Mouse (Mus musculus) midbrain, embryonic 13.5 days (tissue): ENCODE data around the gene Ebf3. TPM values are rescaled to one million over a fixed set of nuclear protein-coding genes. Genes with fewer than 3 reads are reported as not detected.

Source experiments
- ATAC-seq: fragments of 200-750 bp; cut with Nextera tagmentation; 2 replicates; pipeline ENCODE4 v1.8.0; 2017; ENCODE audit warnings: mild to moderate bottlenecking, moderate TSS enrichment, moderate library complexity
- H3K27ac ChIP-seq: fragments of 300-500 bp; sonication (generic); 2 replicates; pipeline ENCODE4 v1.5.1; 2015; ENCODE audit warnings: inconsistent platforms, mild to moderate bottlenecking, moderate library complexity
- H3K27me3 ChIP-seq: fragments of 300-500 bp; sonication (generic); 2 replicates; pipeline ENCODE4 v1.6.1; 2015; ENCODE audit warnings: mild to moderate bottlenecking, inconsistent platforms
- H3K36me3 ChIP-seq: fragments of 300-500 bp; sonication (generic); 2 replicates; pipeline ENCODE4 v1.6.1; 2015; ENCODE audit warnings: mild to moderate bottlenecking, inconsistent platforms
- H3K4me1 ChIP-seq: fragments of 300-500 bp; sonication (generic); replicated peaks from 2 replicates; pipeline ENCODE4 v1.6.1; 2015; ENCODE audit warnings: inconsistent platforms
- H3K4me2 ChIP-seq: fragments of 300-500 bp; sonication (generic); replicated peaks from 2 replicates; pipeline ENCODE4 v1.6.1; 2015; ENCODE audit warnings: moderate library complexity, mild to moderate bottlenecking, inconsistent platforms
- H3K4me3 ChIP-seq: fragments of 300-500 bp; sonication (generic); replicated peaks from 2 replicates; pipeline ENCODE4 v1.5.1; 2015; ENCODE audit warnings: mild to moderate bottlenecking, inconsistent platforms
- H3K9ac ChIP-seq: fragments of 300-500 bp; sonication (generic); replicated peaks from 2 replicates; pipeline ENCODE4 v1.6.1; 2015; ENCODE audit warnings: mild to moderate bottlenecking, inconsistent platforms
- H3K9me3 ChIP-seq: fragments of 300-500 bp; sonication (generic); 2 replicates; pipeline ENCODE4 v1.6.1; 2016; ENCODE audit warnings: mild to moderate bottlenecking, inconsistent platforms
- WGBS: fragments of 180-500 bp; shearing (Covaris S2); methylation state at CpG from one replicate; pipeline ENCODE4 v1.1.7; 2015; 5-methylcytosine and 5-hydroxymethylcytosine counted together
- polyA plus RNA-seq: library from polyadenylated mRNA; unstranded; fragments of >200 nt; fragmentation: Nextera tagmentation; extraction: Ambion mirVana; gene quantifications from 2 replicates; pipeline ENCODE4 v1.2.1, GENCODE M21; 2015

Ebf3 gene
- polyA plus RNA-seq, 1 experiment from 2014 or later: 18.2 TPM

GRCm38 (mm10) chr7:137266575-137266974, 47.7 kb downstream of the Ebf3 start:
- Histone ChIP-seq H3K9ac (peak overlapping the region; percentile 50), H3K4me3 (peak overlapping the region; percentile 16; the same call in 1 of the 2 replicates), H3K27me3 (no peaks in the 10 kb centered on the region), H3K4me2 (peak overlapping the region; percentile 48), H3K36me3 (no peaks in the 10 kb centered on the region), H3K4me1 (peaks cover 94% of the 10 kb centered on the region), H3K27ac (no peak overlapping the region), H3K9me3 (no peaks in the 10 kb centered on the region)
- WGBS: 11% methylated on average over 17 of the region's 17 CpGs
- ATAC-seq: peak; percentile 60

GRCm38 (mm10) chr7:137262330-137262729, 51.9 kb downstream of the Ebf3 start:
- no peak overlapping the region for H3K27ac ChIP-seq
- WGBS: 80% methylated on average over 8 of the region's 8 CpGs
- ATAC-seq: no peak
- no peaks in the 10 kb centered on the region for H3K9me3 ChIP-seq
- no peak overlapping the region for H3K4me2 ChIP-seq
- no peaks in the 10 kb centered on the region for H3K36me3 ChIP-seq
- 0 out of 2 replicates have a peak, but pooled peaks cover 4% of the 10 kb centered on the region for H3K27me3 ChIP-seq
- no peak overlapping the region for H3K4me3 ChIP-seq
- peaks cover 87% of the 10 kb centered on the region for H3K4me1 ChIP-seq
- H3K9ac ChIP-seq: no peak overlapping the region

- no peak for ATAC-seq
- peaks cover 96% of the 10 kb centered on the region for H3K4me1 ChIP-seq
- H3K4me2 ChIP-seq: no peak overlapping the region
Measured at GRCm38 (mm10) chr7:137246213-137246872, 67.9 kb downstream of the Ebf3 start.

GRCm38 (mm10) chr7:137244839-137245238, 69.4 kb downstream of the Ebf3 start:
- H3K9me3 ChIP-seq: no peaks in the 10 kb centered on the region
- 36% methylated on average over 7 of the region's 7 CpGs for WGBS
- H3K4me2 ChIP-seq: no peak overlapping the region
- peak overlapping the region; percentile 75 for H3K27ac ChIP-seq
- H3K4me1 ChIP-seq: peaks cover 99% of the 10 kb centered on the region
- no peaks in the 10 kb centered on the region for H3K27me3 ChIP-seq
- no peak overlapping the region for H3K9ac ChIP-seq
- peak; percentile 47 for ATAC-seq
- no peak overlapping the region for H3K4me3 ChIP-seq
- no peaks in the 10 kb centered on the region for H3K36me3 ChIP-seq

More at GRCm38 (mm10) chr7:137246213-137246872, 67.9 kb downstream of the Ebf3 start:
- Histone ChIP-seq H3K9ac (no peak overlapping the region), H3K27me3 (no peaks in the 10 kb centered on the region), H3K4me3 (no peak overlapping the region), H3K27ac (peak overlapping the region; percentile 61; the same call in 1 of the 2 replicates), H3K36me3 (no peaks in the 10 kb centered on the region), H3K9me3 (no peaks in the 10 kb centered on the region)
- 26% methylated on average over 11 of the region's 11 CpGs for WGBS

GRCm38 (mm10) chr7:137240481-137240880, 73.8 kb downstream of the Ebf3 start:
- Histone ChIP-seq H3K27me3 (no peaks in the 10 kb centered on the region; the same call in 1 of the 2 replicates), H3K36me3 (peaks cover 6% of the 10 kb centered on the region), H3K4me3 (no peak overlapping the region), H3K27ac (peak overlapping the region; percentile 57; the same call in 1 of the 2 replicates), H3K4me2 (no peak overlapping the region), H3K4me1 (peaks cover 90% of the 10 kb centered on the region), H3K9ac (0 out of 2 replicates have a peak overlapping the region, but pooled peaks have one; percentile 10), H3K9me3 (no peaks in the 10 kb centered on the region)
- no peak for ATAC-seq
- WGBS: 87% methylated on average over 8 of the region's 8 CpGs

- H3K9me3 ChIP-seq: no peaks in the 10 kb centered on the region
- H3K4me2 ChIP-seq: no peak overlapping the region
- H3K36me3 ChIP-seq: peaks cover 14% of the 10 kb centered on the region
- H3K4me1 ChIP-seq: peaks cover 81% of the 10 kb centered on the region
- ATAC-seq: no peak
- H3K27me3 ChIP-seq: no peaks in the 10 kb centered on the region; the same call in 1 of the 2 replicates
- WGBS: 60% methylated on average over 5 of the region's 5 CpGs
- H3K27ac ChIP-seq: peak overlapping the region; percentile 57; the same call in 1 of the 2 replicates
- H3K4me3 ChIP-seq: no peak overlapping the region
- H3K9ac ChIP-seq: 0 out of 2 replicates have a peak overlapping the region, but pooled peaks have one; percentile 10
Measured at GRCm38 (mm10) chr7:137239542-137240133, 74.6 kb downstream of the Ebf3 start.

DNA sequence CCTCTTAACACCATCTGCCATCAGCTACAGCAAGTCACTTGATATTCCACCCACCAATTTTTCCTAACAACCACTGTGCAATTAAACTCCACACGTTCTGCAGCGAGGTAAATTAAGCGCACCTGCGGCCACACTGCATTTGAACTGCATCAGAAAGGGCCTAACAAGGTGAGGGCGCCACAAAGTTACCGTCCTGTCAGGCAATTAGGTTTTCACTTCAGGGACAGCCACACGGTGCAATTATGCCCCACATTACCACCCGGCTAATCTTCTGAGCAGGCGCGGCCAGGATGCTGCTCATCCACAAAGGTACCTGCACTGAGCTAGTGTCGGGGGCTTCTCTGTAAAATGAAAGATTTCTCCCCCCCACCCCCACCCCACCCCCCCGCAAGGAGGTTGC, 76.8 kb downstream of the Ebf3 start:
- Histone ChIP-seq H3K9me3 (no peaks in the 10 kb centered on the region), H3K4me2 (no peak overlapping the region), H3K4me1 (peaks cover 59% of the 10 kb centered on the region), H3K4me3 (no peak overlapping the region), H3K27me3 (no peaks in the 10 kb centered on the region; the same call in 1 of the 2 replicates), H3K36me3 (peaks cover 16% of the 10 kb centered on the region), H3K9ac (no peak overlapping the region), H3K27ac (peak overlapping the region; percentile 74; the same call in 1 of the 2 replicates)
- WGBS: 59% methylated on average over 12 of the region's 12 CpGs
- no peak for ATAC-seq

DNA sequence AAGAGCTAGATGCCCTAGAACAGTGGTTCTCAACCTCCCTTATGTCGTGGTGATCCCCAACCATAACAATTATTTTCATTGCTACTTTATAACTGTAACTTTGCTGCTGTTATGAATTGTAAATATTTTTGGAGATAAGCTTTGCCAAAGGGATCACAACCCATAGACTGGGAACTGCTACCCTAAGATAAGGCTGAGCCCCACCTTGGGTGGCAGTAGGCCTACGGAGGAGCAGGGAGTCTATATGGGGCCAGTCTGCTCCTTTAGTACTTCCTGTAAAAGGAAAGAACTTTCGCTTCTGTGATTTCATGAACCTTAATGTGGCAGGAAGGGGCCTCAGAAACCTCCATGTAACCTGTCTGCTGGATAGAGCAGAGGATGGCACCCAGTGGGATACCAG, 90.4 kb downstream of the Ebf3 start:
- Histone ChIP-seq H3K9ac (no peak overlapping the region), H3K27ac (no peak overlapping the region), H3K4me3 (no peak overlapping the region), H3K4me2 (no peak overlapping the region), H3K9me3 (no peaks in the 10 kb centered on the region), H3K36me3 (peaks cover 28% of the 10 kb centered on the region), H3K27me3 (no peaks in the 10 kb centered on the region), H3K4me1 (peaks cover 79% of the 10 kb centered on the region)
- WGBS: 96% methylated on average over 3 of the region's 3 CpGs
- ATAC-seq: no peak

DNA sequence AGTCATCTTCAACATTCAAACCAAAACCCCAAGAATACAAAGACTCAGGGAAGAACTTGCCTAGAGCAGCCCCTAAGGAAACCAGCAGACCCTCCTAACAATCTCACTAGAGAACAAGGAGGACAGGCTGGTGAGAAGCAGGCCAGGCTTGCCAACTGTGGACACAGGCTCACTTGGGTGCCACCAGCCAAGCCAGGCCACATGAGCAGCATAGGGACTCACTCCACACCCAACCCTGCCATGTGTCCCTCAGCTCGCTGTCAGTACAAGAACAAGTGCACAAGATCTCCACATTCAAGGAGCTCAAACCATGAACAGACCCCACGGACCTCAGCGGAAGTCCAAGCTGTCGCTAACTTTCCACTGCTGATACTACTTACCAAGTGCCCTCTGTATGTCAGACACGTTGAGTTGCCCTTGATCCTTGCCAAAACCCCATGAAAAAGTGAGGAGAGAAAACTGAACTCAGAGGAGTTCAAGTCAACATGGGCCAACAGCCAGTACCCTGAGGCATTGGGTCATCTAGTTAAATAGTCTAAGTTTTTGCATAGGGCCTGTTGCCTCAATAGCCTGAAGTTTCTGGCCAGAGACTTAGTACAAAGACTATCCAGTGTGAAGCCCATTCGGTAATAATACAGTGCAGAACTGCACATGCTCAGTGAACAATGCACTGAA, 91.3 kb downstream of the Ebf3 start:
- no peak overlapping the region for H3K4me2 ChIP-seq

GRCm38 (mm10) chr7:137221599-137221998, 92.6 kb downstream of the Ebf3 start:
- no peaks in the 10 kb centered on the region for H3K27me3 ChIP-seq
- no peaks in the 10 kb centered on the region for H3K9me3 ChIP-seq
- H3K36me3 ChIP-seq: peaks cover 39% of the 10 kb centered on the region
- WGBS: 34% methylated on average over 6 of the region's 6 CpGs
- 0 out of 2 replicates have a peak overlapping the region, but pooled peaks have one; percentile 29 for H3K9ac ChIP-seq
- peak overlapping the region; percentile 56 for H3K27ac ChIP-seq
- peak; percentile 63 for ATAC-seq
- H3K4me3 ChIP-seq: no peak overlapping the region
- peaks cover 57% of the 10 kb centered on the region for H3K4me1 ChIP-seq
- peak overlapping the region; percentile 14; the same call in 1 of the 2 replicates for H3K4me2 ChIP-seq

More for the DNA sequence above, 91.3 kb downstream of the Ebf3 start:
- Histone ChIP-seq H3K36me3 (peaks cover 36% of the 10 kb centered on the region), H3K4me3 (no peak overlapping the region), H3K4me1 (peaks cover 70% of the 10 kb centered on the region), H3K9me3 (no peaks in the 10 kb centered on the region), H3K9ac (no peak overlapping the region), H3K27me3 (no peaks in the 10 kb centered on the region), H3K27ac (peak overlapping the region; percentile 56; the same call in 1 of the 2 replicates)
- ATAC-seq: no peak
- 92% methylated on average over 6 of the region's 6 CpGs for WGBS

DNA sequence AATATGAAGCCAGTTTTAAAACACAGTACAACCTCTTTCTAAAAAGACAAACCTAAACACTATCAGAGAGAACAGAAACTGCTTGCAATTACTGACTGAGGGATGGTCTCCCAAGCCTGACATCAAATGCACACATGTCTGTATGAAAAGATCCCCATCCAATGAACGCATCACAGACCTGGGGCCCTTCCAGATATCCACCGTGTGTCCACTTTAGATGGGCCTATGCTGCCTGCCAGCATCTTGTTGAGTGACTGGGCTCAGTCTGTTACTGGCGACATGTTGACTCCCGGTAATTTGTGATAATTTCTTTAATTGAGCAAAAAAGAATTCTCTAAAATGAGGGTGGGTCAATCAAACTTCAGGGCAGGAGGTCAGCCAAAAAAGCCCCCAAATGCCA, 93.8 kb downstream of the Ebf3 start:
- no peak overlapping the region for H3K27ac ChIP-seq
- peaks cover 45% of the 10 kb centered on the region for H3K4me1 ChIP-seq
- WGBS: 88% methylated on average over 4 of the region's 4 CpGs
- H3K4me3 ChIP-seq: no peak overlapping the region
- H3K9ac ChIP-seq: no peak overlapping the region
- no peak for ATAC-seq
- peaks cover 45% of the 10 kb centered on the region for H3K36me3 ChIP-seq
- no peak overlapping the region for H3K4me2 ChIP-seq
- H3K9me3 ChIP-seq: no peaks in the 10 kb centered on the region
- no peaks in the 10 kb centered on the region for H3K27me3 ChIP-seq

- 91% methylated on average over 12 of the region's 12 CpGs for WGBS
- no peak overlapping the region for H3K4me3 ChIP-seq
- ATAC-seq: no peak
- H3K4me2 ChIP-seq: no peak overlapping the region
- no peak overlapping the region for H3K9ac ChIP-seq
- H3K27ac ChIP-seq: no peak overlapping the region
- H3K4me1 ChIP-seq: peaks cover 30% of the 10 kb centered on the region
- no peaks in the 10 kb centered on the region for H3K9me3 ChIP-seq
- H3K27me3 ChIP-seq: no peaks in the 10 kb centered on the region; the same call in 1 of the 2 replicates
- H3K36me3 ChIP-seq: peaks cover 36% of the 10 kb centered on the region
Measured at GRCm38 (mm10) chr7:137218706-137219105, 95.5 kb downstream of the Ebf3 start.
